Mouse (Mus musculus) gastrocnemius, adult 18-20 months (tissue): ENCODE results near the gene Pgd. TPM values are rescaled to one million over a fixed set of nuclear protein-coding genes. Genes with fewer than 3 reads are reported as not detected.
A peak's percentile ranks its signal among the peaks of the same experiment; 100 is the strongest.
"Not testable (repeated sequence)": the region's sequence is repeated elsewhere in the genome, so short reads cannot be mapped to it uniquely, and the experiment has no call there.

Experiments
- DNase-seq: peaks from one replicate; pipeline ENCODE4 v3.0.0; 2021; ENCODE audit warnings: low spot score
- total RNA-seq, 2 experiments: library from RNA; stranded (reverse); gene quantifications; 2 replicates each; pipeline ENCODE4 v1.2.3; 2021

Gene Pgd
- total RNA-seq, 2 experiments from 2014 or later = 13.4 to 18.7 TPM

DNA sequence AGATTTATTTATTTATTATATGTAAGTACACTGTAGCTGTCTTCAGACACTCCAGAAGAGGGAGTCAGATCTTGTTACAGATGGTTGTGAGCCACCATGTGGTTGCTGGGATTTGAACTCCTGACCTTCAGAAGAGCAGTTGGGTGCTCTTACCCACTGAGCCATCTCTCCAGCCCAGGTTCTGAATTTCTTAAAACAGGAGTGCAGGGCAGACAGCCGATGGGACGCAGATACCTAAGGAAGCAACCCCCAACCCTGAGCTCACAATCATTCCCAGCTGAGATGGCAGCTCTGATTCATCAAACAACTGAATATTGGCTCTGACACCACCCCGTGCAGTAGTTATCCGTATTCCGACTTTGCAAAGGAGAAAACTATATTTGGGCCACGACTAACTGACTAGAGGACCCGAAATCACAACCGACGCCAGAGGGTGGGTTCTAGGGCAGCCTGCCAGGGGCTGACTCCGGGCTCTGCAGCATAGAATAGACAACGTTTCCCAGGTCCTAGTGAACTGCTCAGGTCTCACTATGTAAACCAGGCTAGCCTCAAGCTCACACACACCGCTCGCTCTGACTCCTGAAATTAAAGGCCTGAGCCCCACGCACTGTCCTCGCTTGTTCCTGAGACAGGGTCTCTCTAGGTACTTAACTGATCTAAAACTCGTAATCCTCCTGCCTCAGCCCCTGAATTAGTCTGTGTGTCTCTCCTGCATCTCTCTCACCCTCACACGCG is 30.3 kb downstream of the Pgd start:
- no peak for DNase-seq

DNA sequence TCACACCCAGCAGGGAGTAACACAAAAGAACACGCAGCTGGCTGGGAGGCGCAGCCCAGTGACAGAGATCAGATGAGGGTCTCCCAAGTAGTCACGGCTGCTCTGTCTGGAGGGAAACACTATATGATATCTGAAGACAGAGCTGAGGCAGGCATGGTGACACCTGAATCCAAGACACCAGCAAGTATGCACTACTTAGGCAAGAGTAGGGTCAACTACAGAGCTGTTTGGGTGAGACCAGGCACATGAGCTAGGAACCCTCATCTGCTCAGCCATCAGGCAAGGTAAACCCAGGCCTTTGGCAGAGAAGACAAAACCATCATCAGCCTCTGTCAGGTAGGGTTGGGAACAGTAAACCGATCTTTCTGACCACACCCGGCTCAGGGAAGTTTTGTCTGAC is 33.2 kb downstream of the Pgd start:
- no peak for DNase-seq

GRCm38 (mm10) chr4:149131789-149132565 is 34.6 kb downstream of the Pgd start:
- no peak for DNase-seq

- DNase-seq = no peak
Observed at GRCm38 (mm10) chr4:149131021-149131752, 35.4 kb downstream of the Pgd start.

DNA sequence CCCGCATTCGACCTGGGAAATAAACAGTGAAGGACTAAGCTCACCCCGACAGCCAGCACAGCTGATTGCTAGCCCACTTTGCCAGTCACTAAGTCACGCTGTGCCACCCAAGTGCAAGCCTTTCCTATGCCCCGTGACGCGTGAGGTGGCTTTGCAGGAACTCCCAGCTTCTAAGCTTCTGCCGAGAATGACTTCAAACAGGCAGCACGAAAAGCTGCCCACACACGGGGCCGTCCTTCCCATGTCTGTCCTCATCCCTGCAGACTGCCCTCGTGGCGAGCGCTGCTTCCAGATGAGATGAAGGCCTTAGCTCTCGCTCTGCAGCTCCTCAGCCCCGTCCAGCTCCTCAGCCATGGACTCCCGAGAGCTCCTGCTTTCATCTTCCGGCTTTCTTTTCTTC is 38.1 kb downstream of the Pgd start:
- no peak for DNase-seq

GRCm38 (mm10) chr4:149126663-149127062 is 39.9 kb downstream of the Pgd start, which contains the start of gene Cort:
Gene Cort, minus strand, starts transcription at chr4:149126763.
- no peak for DNase-seq

DNA sequence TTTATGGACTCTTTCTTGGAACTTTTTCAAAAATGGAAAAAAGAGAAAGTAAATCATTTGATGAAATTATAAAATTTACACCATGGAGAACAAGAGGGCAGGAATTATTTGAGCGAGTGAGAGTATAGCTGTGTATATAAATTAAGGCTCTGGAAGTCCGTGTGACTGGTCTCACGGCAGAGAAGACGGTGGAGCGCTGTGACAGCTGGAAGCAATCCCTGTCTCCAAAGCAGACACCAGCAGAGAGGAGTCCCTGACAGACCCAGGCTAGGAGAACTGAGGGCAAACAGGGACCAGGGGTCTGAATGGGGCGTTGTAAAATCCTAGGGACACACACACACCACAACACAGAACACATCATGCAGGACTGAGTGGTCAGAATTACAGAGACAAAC is 40.5 kb downstream of the Pgd start:
- DNase-seq = no peak

- no peak for DNase-seq
Observed at GRCm38 (mm10) chr4:149125341-149126114, 41.0 kb downstream of the Pgd start.

GRCm38 (mm10) chr4:149123432-149123831 is 43.1 kb downstream of the Pgd start:
- no peak for DNase-seq

GRCm38 (mm10) chr4:149119978-149120562 is 46.5 kb downstream of the Pgd start:
- not testable (repeated sequence) for DNase-seq

DNA sequence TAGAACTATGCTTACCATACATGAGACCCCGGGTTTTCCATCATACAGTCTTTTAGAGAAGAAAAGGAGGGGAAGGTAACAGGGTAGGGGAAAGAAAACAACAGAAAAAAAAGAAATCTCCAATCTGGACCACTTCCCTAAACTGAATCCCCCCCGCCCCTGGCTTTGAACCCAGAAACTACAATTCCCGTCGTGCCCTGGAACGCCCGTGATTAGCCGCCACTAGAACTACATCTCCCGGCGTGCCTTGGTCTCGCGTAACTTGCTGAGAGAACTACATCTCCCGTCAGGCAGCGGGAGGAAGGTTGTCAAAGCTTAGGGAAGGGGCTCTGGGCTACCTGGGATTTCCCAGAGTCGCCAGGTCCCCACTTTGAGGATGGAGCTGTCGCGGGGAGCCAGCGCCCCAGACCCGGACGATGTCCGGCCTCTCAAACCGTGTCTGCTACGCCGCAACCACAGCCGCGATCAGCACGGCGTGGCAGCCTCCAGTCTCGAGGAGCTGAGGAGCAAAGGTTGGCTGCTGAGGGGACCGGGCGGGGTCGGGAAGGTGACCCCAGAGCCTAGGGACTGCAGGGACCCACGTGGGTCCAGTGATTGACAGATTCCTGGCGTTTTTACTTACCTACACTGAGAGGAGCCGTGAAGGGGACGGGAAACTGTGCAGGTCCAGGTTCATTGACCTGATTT is 62.6 kb downstream of the Pgd start, which contains the start of gene Dffa:
Gene Dffa, plus strand, starts transcription at position 272 of the 687 bp plus-strand sequence.
- peak; percentile 95 for DNase-seq

DNA sequence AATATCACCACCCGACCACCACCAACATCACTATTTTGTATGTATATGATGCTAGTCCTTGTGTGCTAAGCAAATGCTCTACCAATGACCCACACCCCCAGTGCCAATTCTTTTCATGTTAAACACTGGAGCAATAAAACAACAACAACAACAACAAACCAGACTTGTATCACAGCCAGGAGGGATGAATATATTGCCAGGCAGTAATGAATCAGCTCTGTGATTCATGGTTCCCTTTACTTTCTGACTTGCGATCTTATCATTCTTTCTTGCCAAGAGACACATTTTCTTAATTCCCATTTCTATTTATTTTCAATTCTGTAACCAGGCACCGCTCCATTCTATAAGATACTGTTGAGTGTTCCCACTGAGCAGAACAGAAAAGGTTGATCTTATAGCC is 65.1 kb downstream of the Pgd start:
- no peak for DNase-seq

DNA sequence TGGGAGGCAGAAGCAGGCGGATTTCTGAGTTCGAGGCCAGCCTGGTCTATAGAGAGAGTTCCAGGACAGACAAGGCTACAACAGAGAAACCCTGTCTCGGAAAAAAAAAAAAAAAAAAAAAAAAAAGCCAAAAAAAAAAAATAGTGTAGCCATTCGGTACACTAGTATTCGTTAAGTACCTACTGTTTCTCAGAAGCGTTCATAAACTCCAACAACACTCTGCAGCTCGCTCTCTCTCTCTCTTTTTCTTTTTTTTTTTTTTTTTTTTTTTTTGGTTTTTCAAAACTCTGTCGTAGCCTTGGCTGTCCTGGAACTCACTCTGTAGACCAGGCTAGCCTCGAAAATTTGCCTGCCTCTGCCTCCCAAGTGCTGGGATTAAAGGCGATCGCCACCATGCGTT is 66.1 kb downstream of the Pgd start:
- DNase-seq = not testable (repeated sequence)

Other genes starting within 250 kb of the Pgd start
- 10 to 100 TPM; 22.8 to 24.0 TPM for gene Pex14, start 66.9 kb downstream of the Pgd start, total RNA-seq
- gene Dffa, start 62.6 kb downstream of the Pgd start, total RNA-seq = 10 to 100 TPM; 72.7 to 76.3 TPM
- under 1 TPM in 1 of 2 experiments, not detected in 1; 0.83 TPM for gene Cort, start 40.0 kb downstream of the Pgd start, total RNA-seq
- 1 to 10 TPM; 8.1 to 8.2 TPM for gene Cenps, start 29.1 kb downstream of the Pgd start, total RNA-seq
- 100 to 1,000 TPM; 255 to 285 TPM for gene Kif1b, start 140.9 kb upstream of the Pgd start, total RNA-seq